Mouse (Mus musculus) kidney, adult 2 months (tissue): ENCODE data around the gene Bach2.

Source experiments
- CTCF ChIP-seq: fragments of 200-500 bp; conservative IDR thresholded peaks from 2 replicates; pipeline ENCODE4 v1.5.1; 2011; ENCODE audit warnings: low read depth, mild to moderate bottlenecking, control low read depth, low read length, moderate library complexity, mixed read lengths; ENCODE audit not compliant: insufficient read depth, insufficient read length
- POLR2A ChIP-seq: fragments of 200-500 bp; IDR thresholded peaks from one replicate; pipeline ENCODE4 v1.6.1; 2011; ENCODE audit warnings: low read depth, low read length, control low read depth

DNA sequence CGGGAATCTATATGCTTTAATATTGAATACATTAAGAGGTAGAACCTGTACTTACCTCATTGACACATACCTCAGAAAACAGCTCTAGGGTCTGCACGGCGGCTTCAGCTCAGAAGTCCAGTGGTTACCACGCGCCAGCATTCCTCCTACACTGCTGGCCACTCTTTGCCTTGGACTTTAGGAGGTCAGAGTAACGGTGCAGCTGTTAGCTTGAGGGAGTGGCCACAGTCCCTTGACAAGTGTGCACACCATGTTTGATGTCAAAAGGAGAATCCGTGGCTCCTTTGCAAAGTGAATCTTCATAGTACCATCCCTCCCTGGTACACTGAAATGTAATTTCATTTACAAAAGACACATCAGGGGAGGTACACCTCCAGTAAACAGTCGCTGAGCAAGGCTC is 179.3 kb downstream of the Bach2 start:
- no peak for TF ChIP-seq CTCF
- TF ChIP-seq POLR2A, result no peak
